Mouse (Mus musculus): ENCODE results near the gene Dusp1.

GRCm38 (mm10) chr17:26553033-26553432 is 8.9 kb downstream of the Dusp1 start:
- TF ChIP-seq CTCF (IDR thresholded peaks at IDR 0.05; ENCODE audit: extremely low read depth, insufficient read length, insufficient replicate concordance, low read depth, low read length), result no peak
- TF ChIP-seq POLR2A (IDR thresholded peaks at IDR 0.05; ENCODE audit: low read depth, low read length), result no peak

Measured in small intestine, adult 2 months (tissue).